Mouse (Mus musculus) gastrocnemius, postnatal 14 days (tissue): ENCODE results near the gene Tmprss5. TPM values are rescaled to one million over a fixed set of nuclear protein-coding genes. Genes with fewer than 3 reads are reported as not detected.

Experiments used
- DNase-seq: peaks from one replicate; pipeline ENCODE4 v3.0.0; 2021; ENCODE audit warnings: mixed read lengths
- intact Hi-C: fragments of 180-260 bp; cut with DNase I; formaldehyde crosslinking; loops from one replicate; pipeline ENCODE4 v1.15.1; 2025; ENCODE audit warnings: low total_unique reads
- long read RNA-seq, 2 experiments: library from polyadenylated mRNA; stranded (forward); transcript quantifications; one replicate each; pipeline ENCODE4 v2.0.0; 2021
- total RNA-seq, 2 experiments: library from RNA; stranded (reverse); gene quantifications; 2 replicates each; pipeline ENCODE4 v1.2.3; 2021

The Tmprss5 gene
- total RNA-seq = under 1 TPM in 1 of 2 experiments, not detected in 1; 0.45 TPM
- long read RNA-seq, experiment 1 = 0 reads
- long read RNA-seq, experiment 2, partial matches to known transcripts = 2 of 2 reads
- long read RNA-seq, experiment 2, other reads (novel, unspliced or antisense) = 0 of 2 reads

GRCm38 (mm10) chr9:49081107-49081506 is at the start of gene Tmprss5:
Gene Tmprss5, plus strand, starts transcription at chr9:49081260.
- intact Hi-C loops = loop anchor here (2.0 kb wide), 1 partner anchor 408 kb away; no protein-coding TSS in a partner anchor
- no peak for DNase-seq

DNA sequence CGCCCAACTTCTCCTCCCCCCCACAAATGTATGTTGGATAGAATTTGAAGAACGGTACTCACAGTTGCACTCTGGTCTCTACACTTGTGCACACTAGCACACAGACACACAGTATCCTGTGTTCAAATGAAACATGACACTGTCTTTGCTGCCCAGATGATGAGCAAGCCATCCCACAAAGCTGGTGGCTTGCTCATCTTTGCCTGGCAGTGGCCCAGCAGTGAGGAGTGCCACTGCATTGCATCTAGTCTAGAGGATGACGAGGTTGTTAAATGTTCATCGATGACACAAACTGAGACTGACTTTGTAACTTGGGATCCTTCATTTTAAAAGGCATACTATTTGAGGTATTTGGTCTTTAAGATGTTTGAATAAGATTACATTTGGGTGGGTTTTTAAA is 46.3 kb upstream of the Tmprss5 start:
- intact Hi-C loops = no loop called here
- peak; percentile 52 for DNase-seq

DNA sequence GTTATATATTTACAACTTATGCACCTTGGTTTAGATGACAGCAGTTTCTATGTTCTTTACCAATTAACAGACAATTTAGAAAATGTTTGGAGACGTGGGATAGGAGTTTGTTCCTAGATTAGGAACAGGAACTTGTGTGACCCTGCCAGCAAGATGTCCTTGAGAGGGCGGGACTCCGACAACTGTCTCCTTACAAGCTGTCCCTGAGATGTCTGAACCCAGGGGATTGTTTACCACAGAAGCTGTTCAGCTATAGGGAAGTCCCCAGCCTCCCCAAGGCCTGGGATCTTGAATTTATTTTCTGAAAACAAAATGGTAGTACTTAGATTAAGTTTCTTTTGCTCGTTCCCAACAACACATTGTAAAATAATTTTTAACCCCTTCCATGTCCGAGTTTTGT is 30.2 kb upstream of the Tmprss5 start:
- no peak for DNase-seq
- intact Hi-C loops = loop anchor here (10.0 kb wide), 1 partner anchor 406 kb away; no protein-coding TSS in a partner anchor

GRCm38 (mm10) chr9:49051349-49051748 is 29.7 kb upstream of the Tmprss5 start:
- intact Hi-C loops = loop anchor here (10.0 kb wide), 1 partner anchor 407 kb away; no protein-coding TSS in a partner anchor
- DNase-seq = peak; percentile 54

- no peak for DNase-seq
- intact Hi-C loops = loop anchor here (10.0 kb wide), 1 partner anchor 409 kb away; no protein-coding TSS in a partner anchor
These were observed 27.0 kb upstream of the Tmprss5 start for GRCm38 (mm10) chr9:49054028-49054427.

GRCm38 (mm10) chr9:49055333-49056205 is 25.5 kb upstream of the Tmprss5 start, which contains the start of gene Zw10:
Gene Zw10, plus strand, starts transcription at chr9:49055613.
- intact Hi-C loops = loop anchor here (10.0 kb wide), 1 partner anchor 411 kb away; no protein-coding TSS in a partner anchor
- peak; percentile 96 for DNase-seq

DNA sequence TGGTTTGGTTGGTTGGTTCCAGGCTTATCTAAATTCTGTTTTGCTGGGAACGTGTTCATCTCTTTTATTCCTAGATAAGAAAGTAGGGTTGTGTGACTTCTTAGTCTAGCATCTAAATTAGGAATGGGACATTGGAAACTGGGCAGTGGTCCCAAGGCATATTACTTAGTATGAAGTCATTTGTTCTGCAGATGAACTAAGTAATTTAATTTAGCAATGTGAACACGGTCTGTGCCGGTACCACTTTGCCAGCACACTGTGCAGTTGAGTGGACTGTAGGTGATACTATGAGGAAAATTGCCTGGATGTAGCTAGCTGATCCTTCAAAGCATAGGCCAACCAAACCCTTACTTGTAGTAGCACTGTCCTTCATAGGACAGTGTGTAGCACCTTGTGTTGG is 4.2 kb upstream of the Tmprss5 start:
- intact Hi-C loops = no loop called here
- DNase-seq = no peak

- DNase-seq = peak; percentile 69
- intact Hi-C loops = loop anchor here (2.0 kb wide), 1 partner anchor 407 kb away; no protein-coding TSS in a partner anchor
These were observed 501 bp downstream of the Tmprss5 start for GRCm38 (mm10) chr9:49081561-49081960.

DNA sequence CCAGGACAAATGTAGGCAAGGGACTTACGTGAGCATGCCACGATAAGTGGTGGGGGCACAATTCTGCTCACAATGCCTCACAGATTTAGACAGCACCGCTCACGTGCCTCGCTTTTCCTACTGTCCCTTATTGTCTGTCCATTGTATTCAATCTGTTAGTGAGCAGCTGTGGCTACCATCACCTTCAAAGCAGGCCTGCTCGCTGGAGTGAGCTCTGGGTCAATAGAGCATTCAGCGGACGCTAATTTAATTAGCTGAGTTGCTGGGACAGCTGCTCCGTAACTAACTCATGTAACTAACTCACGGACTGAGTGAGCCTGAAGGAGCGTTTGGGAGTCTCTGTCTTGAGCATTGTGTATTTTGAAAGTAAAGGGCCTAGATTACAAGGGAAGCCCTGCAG is 6.3 kb downstream of the Tmprss5 start:
- DNase-seq = no peak
- intact Hi-C loops = no loop called here

DNA sequence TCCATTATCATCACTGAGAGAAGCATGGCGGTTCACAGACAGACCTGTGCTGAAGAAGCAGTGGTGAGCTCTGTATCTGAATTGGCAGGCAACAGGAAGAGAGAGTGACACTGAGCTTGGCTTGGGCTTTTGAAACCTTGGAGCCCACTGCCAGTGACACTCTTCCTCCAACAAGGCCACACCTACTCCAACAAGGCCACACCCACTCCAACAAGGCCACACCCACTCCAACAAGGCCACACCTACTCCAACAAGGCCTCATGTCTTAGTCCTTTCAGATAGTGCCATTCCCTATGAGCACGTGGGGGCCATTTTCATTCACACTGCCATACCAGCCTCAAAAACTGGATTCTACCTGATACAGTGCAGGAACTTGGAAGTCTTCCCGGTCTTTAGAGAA is 17.8 kb downstream of the Tmprss5 start:
- DNase-seq = no peak
- intact Hi-C loops = no loop called here

DNA sequence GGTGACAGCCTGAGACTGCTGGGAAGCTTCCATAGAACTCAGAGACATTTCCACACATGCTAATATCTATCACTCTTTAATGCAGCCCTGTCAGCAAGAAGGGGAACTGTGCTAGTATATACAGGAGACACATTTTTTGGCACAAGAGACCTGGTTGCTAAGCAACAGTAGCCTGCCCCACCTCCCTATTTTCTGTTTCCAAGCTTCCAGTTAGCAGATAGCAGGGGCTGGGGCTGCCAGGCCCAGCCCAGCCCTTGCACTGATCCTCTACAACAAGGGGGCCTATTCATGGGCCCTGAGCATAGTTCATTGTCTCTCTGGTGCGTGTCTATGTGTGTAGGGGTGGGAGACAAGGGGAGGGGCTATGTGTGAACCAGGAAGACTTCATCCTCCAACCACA is 21.3 kb downstream of the Tmprss5 start:
- intact Hi-C loops = no loop called here
- no peak for DNase-seq

DNA sequence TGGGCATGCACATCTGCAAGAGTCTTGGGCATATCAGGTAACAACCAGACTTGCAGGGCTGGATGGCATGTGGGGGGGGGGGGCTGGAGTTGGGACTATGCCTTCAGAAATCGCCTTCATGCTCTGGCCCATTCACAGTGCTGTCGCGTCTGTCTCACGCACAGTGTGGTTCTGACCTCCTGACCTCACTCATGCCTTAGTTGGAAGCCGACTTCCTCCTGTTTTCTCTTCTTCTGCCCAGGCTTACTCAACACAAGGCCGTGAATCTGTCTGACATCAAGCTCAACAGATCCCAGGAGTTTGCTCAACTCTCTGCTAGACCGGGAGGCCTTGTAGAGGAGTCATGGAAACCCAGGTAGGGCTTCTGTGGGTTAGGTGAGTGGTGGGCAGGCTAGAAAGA is 28.0 kb downstream of the Tmprss5 start:
- intact Hi-C loops = no loop called here
- no peak for DNase-seq

- DNase-seq = no peak
- intact Hi-C loops = no loop called here
These were observed 29.6 kb downstream of the Tmprss5 start for GRCm38 (mm10) chr9:49110476-49111220.

DNA sequence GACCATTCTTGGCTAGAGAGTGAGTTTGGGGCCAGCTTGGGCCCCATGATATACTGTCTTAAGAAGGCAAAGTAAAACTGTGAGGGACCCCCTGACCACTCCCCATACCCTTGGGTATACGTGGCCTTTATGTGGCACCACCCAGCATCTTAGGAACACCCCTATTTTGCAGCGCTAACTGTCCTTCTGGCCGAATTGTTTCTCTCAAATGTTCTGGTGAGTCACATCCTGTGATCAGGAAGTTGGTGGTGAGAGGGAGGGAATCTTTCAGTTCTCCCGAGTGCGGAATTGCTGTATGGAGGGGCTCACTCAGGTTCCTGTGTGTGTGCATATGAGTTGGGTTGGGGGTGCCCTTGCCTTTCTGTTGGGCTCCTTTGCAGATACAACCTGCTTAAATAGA is 30.2 kb downstream of the Tmprss5 start:
- no peak for DNase-seq
- intact Hi-C loops = no loop called here

DNA sequence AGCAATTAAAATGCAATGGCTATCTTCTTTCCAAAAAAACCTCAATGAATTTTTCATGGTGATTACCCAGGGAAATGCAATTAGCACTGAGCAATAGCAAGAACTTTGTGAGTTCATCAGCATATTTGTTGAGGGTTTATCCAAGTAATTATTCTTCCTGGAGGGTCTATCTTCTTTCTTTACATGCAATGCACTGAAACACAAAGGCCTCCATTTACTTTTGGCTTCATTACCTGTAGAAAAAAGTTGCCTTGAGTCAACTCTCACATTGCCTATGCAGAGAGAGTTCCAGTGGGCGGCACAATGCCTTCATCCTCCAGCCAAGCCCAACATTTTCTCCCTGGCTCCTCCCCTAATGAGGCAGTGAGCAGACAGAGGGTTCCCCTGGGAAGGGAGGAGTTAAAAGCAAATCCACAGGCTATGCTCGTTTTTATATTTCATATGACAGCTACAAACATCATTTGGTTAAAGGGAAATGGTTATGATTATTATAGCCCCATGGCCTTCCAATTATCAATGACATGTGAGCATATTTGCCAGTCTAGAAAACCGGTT is 37.3 kb downstream of the Tmprss5 start:
- DNase-seq = no peak
- intact Hi-C loops = no loop called here

DNA sequence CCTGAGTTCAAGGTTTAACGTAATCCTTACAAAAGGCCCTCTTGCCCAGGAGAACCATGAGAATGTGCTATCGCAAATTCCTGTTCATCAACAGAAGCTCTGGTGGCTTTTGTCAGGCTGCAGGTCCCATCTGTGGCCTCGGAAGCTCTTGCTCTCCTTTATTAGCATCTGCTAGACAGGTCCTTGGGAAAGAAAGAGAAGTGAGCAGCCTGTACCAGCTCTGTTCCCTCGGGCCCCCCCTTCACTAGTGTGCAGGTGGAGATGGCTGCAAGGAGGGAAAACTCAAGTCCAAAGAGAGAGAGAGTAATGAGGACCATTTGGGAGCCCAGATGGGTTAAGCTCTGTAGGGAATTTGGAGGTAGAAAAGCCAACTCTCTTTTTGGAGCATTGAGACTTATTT is 38.7 kb downstream of the Tmprss5 start:
- intact Hi-C loops = no loop called here
- no peak for DNase-seq

DNA sequence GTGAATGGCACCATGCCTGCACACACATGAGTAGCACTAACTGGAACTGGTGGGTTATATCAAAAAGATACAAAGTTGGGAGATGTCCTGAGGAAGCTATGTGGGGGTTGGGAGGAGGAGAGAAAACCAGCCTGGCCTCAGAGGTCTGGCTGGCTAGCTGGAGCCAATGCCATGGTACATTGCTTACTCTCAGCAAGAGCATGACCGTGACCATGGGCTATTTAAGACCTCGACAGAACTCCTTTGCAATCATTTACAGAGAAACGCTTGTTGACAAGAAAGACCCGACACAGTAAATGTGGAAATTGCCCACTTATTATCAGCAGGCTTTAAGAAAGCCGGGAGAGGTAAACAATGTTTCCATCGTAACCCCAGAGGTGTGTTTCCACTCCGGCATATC is 44.6 kb downstream of the Tmprss5 start:
- intact Hi-C loops = no loop called here
- DNase-seq = no peak

- no peak for DNase-seq
- intact Hi-C loops = no loop called here
These were observed 49.5 kb downstream of the Tmprss5 start for GRCm38 (mm10) chr9:49130514-49131010.

GRCm38 (mm10) chr9:49143841-49144240 is 62.8 kb downstream of the Tmprss5 start:
- intact Hi-C loops = no loop called here
- DNase-seq = no peak

DNA sequence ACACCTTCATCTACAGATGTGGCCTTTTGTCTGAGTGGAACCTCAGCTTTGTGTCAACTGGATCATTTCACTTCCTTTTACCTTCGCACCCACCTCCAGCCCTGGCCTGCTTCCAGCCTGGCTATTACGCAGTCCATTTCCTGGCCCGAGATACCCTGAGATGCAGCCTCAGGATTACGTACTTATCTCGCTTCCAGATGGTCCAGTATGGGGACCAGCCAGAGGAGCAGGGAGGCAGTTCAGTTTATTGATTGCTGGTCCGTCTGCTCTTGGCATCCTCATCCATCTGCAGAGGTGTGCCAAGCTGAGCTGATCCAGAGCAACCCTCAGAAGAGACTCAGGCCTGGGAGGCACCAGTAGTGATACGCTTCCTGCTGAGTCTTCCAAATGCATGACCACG is 64.7 kb downstream of the Tmprss5 start:
- intact Hi-C loops = no loop called here
- no peak for DNase-seq
